Mouse (Mus musculus): ENCODE measurements around the gene Serpinb7. TPM values are rescaled to one million over a fixed set of nuclear protein-coding genes. Genes with fewer than 3 reads are reported as not detected.

The Serpinb7 gene
- polyA plus RNA-seq (2014; fragmentation: Nextera tagmentation; extraction: Ambion mirVana), result not detected in 2 replicates

DNA sequence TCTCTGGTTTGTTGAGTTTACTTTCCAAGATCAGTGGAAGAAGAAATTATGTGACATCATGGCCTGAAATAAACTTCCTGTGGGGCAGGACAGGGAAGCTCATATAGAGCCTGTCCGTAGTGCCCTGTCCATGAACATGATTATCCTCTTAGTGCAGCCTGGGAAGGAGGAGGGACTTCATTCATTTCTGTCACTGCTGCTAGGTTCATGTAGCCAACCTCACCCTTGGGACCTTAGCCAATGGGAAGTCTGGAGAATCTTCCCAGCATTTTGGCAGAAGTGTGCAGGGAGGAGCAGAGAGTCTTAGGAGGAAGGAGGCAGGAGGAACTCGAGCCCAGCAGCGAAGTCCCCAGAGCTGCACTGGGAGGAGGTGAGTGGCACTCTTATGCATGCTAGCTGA lies at the start of gene Serpinb7:
TSS of gene Serpinb7 (plus strand) at position 301 of the 400 bp plus-strand sequence.
- Histone ChIP-seq H3K4me1 (ENCODE audit: control insufficient read depth, insufficient read depth, low read length) (no peaks in the 10 kb centered on the region), H3K4me3 (replicated peaks; ENCODE audit: low read depth, low read length) (no peak within 1 kb of the TSS), H3K9ac (replicated peaks; ENCODE audit: low read length) (no peak within 1 kb of the TSS), H3K27me3 (ENCODE audit: control insufficient read depth, insufficient read depth, low read length) (no peaks in the 10 kb centered on the region), H3K9me3 (ENCODE audit: control insufficient read depth, low read length) (no peaks in the 10 kb centered on the region), H3K27ac (replicated peaks; ENCODE audit: low read depth, low read length) (no peak within 1 kb of the TSS), H3K36me3 (ENCODE audit: control insufficient read depth, insufficient read depth, low read length) (no peaks in the 10 kb centered on the region), H3K4me2 (ENCODE audit: low read length) (no peak within 1 kb of the TSS)
- ATAC-seq (ENCODE audit: low FRiP score, low TSS enrichment), result no peak
- DNase-seq, result no peak
- whole genome bisulfite sequencing, result 87% methylated on average over 3 of the region's 3 CpGs

DNA sequence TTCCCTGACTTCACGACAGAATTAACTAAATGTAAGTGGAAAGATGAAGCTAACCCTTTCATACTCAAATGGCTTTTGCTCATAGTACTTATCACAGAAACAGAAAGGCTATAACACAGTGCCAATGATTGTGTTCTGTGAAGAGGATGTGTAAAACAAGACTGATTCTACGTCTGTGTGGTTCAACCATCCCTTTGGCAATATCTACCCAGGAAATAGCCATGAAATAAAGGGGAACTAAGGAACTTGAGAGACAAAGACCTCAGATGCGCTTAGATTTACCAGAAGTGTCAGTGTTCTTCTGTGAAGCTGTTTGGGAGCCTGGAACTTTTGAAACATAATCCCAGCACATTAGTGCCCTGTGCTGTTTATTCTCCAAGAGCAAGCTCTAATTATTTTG lies 49.1 kb upstream of the Serpinb7 start:
- WGBS, result 62% methylated on average over 3 of the region's 3 CpGs
- Histone ChIP-seq H3K4me2 (ENCODE audit: low read length) (no peak overlapping the region), H3K9ac (replicated peaks; ENCODE audit: low read length) (no peak overlapping the region), H3K4me3 (replicated peaks; ENCODE audit: low read depth, low read length) (no peak overlapping the region), H3K27ac (replicated peaks; ENCODE audit: low read depth, low read length) (no peak overlapping the region), H3K36me3 (ENCODE audit: control insufficient read depth, insufficient read depth, low read length) (no peaks in the 10 kb centered on the region), H3K9me3 (ENCODE audit: control insufficient read depth, low read length) (no peaks in the 10 kb centered on the region), H3K27me3 (ENCODE audit: control insufficient read depth, insufficient read depth, low read length) (no peaks in the 10 kb centered on the region), H3K4me1 (ENCODE audit: control insufficient read depth, insufficient read depth, low read length) (no peaks in the 10 kb centered on the region)
- ATAC-seq (ENCODE audit: low FRiP score, low TSS enrichment) (no peak), DNase-seq (no peak)

DNA sequence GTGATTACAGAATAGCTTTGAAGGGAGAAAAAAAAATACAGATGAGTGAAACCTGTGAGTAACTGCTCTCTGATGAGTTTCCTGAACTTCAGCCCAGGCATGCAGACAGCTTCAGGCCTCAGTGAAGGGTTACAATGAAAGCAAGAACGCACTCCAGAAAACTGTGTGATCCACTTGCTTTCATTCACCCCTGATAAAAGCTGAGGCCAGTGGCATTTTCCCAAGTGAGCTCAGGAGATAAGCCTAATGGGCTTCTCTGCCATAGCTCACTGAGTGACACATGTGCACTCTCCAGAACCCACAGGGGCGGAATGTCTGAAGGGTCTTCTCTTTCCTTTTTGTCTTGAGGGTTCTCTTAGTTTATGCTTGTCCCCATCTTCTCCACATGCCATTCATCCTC lies 48.3 kb upstream of the Serpinb7 start:
- 83% methylated on average over 2 of the region's 2 CpGs for WGBS
- no peaks in the 10 kb centered on the region for H3K4me1 ChIP-seq (ENCODE audit: control insufficient read depth, insufficient read depth, low read length)
- H3K27ac ChIP-seq (replicated peaks; ENCODE audit: low read depth, low read length), result no peak overlapping the region
- ATAC-seq (ENCODE audit: low FRiP score, low TSS enrichment), result no peak
- DNase-seq, result no peak
- no peak overlapping the region for H3K4me3 ChIP-seq (replicated peaks; ENCODE audit: low read depth, low read length)
- no peaks in the 10 kb centered on the region for H3K9me3 ChIP-seq (ENCODE audit: control insufficient read depth, low read length)
- H3K4me2 ChIP-seq (ENCODE audit: low read length), result no peak overlapping the region
- no peaks in the 10 kb centered on the region for H3K36me3 ChIP-seq (ENCODE audit: control insufficient read depth, insufficient read depth, low read length)
- no peaks in the 10 kb centered on the region for H3K27me3 ChIP-seq (ENCODE audit: control insufficient read depth, insufficient read depth, low read length)
- H3K9ac ChIP-seq (replicated peaks; ENCODE audit: low read length), result no peak overlapping the region

DNA sequence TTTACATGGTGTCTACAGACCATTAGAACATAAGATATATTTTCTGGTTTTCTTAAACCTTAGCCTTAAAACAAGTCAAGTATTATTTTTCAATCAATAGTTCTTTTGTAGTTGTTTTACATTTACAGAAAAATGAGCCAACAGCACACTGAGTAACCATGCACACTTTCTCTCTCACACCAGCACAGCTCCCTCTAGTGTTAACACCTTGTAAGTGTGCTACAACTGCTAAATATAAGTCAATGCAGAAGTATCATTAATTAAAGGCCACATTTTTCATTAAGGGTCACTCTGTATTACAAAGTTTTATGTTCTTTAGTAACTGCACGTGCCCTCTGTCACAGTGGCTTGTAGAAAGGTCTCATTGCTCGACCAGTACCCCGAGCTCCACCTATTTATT lies 46.4 kb upstream of the Serpinb7 start:
- no peaks in the 10 kb centered on the region for H3K9me3 ChIP-seq (ENCODE audit: control insufficient read depth, low read length)
- no peak for ATAC-seq (ENCODE audit: low FRiP score, low TSS enrichment)
- H3K27ac ChIP-seq (replicated peaks; ENCODE audit: low read depth, low read length), result no peak overlapping the region
- H3K4me2 ChIP-seq (ENCODE audit: low read length), result no peak overlapping the region
- no peaks in the 10 kb centered on the region for H3K36me3 ChIP-seq (ENCODE audit: control insufficient read depth, insufficient read depth, low read length)
- H3K4me1 ChIP-seq (ENCODE audit: control insufficient read depth, insufficient read depth, low read length), result no peaks in the 10 kb centered on the region
- no peak for DNase-seq
- H3K4me3 ChIP-seq (replicated peaks; ENCODE audit: low read depth, low read length), result no peak overlapping the region
- H3K9ac ChIP-seq (replicated peaks; ENCODE audit: low read length), result no peak overlapping the region
- WGBS, result 40% methylated on average over 3 of the region's 3 CpGs
- H3K27me3 ChIP-seq (ENCODE audit: control insufficient read depth, insufficient read depth, low read length), result no peaks in the 10 kb centered on the region

DNA sequence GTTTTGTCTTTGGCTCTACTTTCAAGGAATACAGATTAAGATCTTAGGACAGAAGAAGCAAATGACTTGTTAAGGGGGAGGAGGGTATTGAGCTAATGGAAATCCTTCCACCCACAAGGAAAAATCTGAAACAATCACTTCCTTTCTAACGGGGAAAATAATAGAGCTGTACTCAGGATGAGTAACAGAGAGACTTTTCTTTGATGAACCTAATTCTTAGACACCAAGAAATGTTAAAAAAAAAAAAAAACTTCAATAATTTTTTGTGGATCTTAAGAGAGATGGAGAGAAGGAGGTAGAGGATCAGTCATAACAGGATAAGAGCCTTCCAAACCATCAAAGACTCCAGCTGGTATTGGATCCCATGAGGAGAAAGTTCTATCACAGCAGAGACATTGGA lies 38.6 kb upstream of the Serpinb7 start, which contains the start of gene Serpinb11:
TSS of gene Serpinb11 (plus strand) at position 301 of the 400 bp plus-strand sequence.
- no peak within 1 kb of the TSS for H3K27ac ChIP-seq (replicated peaks; ENCODE audit: low read depth, low read length)
- no peaks in the 10 kb centered on the region for H3K27me3 ChIP-seq (ENCODE audit: control insufficient read depth, insufficient read depth, low read length)
- no peak within 1 kb of the TSS for H3K9ac ChIP-seq (replicated peaks; ENCODE audit: low read length)
- DNase-seq (no peak), ATAC-seq (ENCODE audit: low FRiP score, low TSS enrichment) (no peak)
- H3K4me3 ChIP-seq (replicated peaks; ENCODE audit: low read depth, low read length), result no peak within 1 kb of the TSS
- no peak within 1 kb of the TSS for H3K4me2 ChIP-seq (ENCODE audit: low read length)
- WGBS, result 69% methylated on average over 1 of the region's 1 CpGs
- H3K36me3 ChIP-seq (ENCODE audit: control insufficient read depth, insufficient read depth, low read length), result no peaks in the 10 kb centered on the region
- H3K9me3 ChIP-seq (ENCODE audit: control insufficient read depth, low read length), result no peaks in the 10 kb centered on the region
- no peaks in the 10 kb centered on the region for H3K4me1 ChIP-seq (ENCODE audit: control insufficient read depth, insufficient read depth, low read length)

DNA sequence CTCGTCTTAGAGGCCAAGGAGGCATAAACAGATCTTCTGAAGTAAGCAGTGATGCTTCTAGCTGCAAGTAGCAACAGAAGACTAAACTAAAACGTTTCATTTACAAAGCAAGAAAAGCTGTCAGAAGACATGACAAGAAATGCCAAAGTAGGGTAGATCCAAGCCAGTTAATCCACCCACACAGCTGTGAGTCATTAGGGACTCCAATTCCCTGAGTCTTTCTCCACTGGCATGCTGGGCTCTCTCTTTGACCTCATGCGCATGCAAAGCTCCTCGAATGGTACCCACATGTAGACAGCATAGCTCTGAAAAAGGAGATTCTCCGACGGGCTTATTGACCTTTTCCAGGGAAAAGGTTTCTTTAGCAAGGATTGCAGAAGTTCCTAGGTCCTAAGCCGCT lies 33.5 kb upstream of the Serpinb7 start:
- no peaks in the 10 kb centered on the region for H3K9me3 ChIP-seq (ENCODE audit: control insufficient read depth, low read length)
- ATAC-seq (ENCODE audit: low FRiP score, low TSS enrichment), result no peak
- 65% methylated on average over 7 of the region's 7 CpGs for whole genome bisulfite sequencing

DNA sequence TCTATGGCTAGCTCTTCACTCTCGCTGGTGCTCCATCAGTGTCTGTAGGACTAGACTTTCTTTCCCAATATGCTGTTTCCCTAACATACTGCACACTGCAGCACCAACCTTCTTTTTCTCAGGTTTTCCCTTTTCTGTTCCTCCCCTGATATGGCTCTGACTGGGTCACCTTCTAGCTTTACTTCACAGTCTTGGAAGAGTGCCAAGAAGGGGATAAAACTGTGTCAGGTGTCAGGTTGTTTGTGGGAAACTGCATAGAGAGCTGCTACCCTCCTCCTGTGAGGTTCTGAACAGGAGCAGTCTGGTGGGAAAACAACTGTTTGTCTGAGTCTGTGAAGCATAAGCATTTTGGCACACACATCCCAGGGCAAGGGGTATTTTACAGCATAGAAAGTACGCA lies 30.5 kb upstream of the Serpinb7 start:
- H3K36me3 ChIP-seq (ENCODE audit: control insufficient read depth, insufficient read depth, low read length), result no peaks in the 10 kb centered on the region
- 81% methylated on average over 2 of the region's 2 CpGs for WGBS
- H3K27ac ChIP-seq (replicated peaks; ENCODE audit: low read depth, low read length), result no peak overlapping the region
- H3K4me3 ChIP-seq (replicated peaks; ENCODE audit: low read depth, low read length), result no peak overlapping the region
- no peaks in the 10 kb centered on the region for H3K27me3 ChIP-seq (ENCODE audit: control insufficient read depth, insufficient read depth, low read length)
- H3K9me3 ChIP-seq (ENCODE audit: control insufficient read depth, low read length), result no peaks in the 10 kb centered on the region
- no peak overlapping the region for H3K9ac ChIP-seq (replicated peaks; ENCODE audit: low read length)
- DNase-seq (no peak), ATAC-seq (ENCODE audit: low FRiP score, low TSS enrichment) (no peak)
- H3K4me2 ChIP-seq (ENCODE audit: low read length), result no peak overlapping the region
- no peaks in the 10 kb centered on the region for H3K4me1 ChIP-seq (ENCODE audit: control insufficient read depth, insufficient read depth, low read length)

More for the DNA sequence above, 33.5 kb upstream of the Serpinb7 start:
- Histone ChIP-seq H3K27ac (replicated peaks; ENCODE audit: low read depth, low read length) (no peak overlapping the region), H3K36me3 (ENCODE audit: control insufficient read depth, insufficient read depth, low read length) (no peaks in the 10 kb centered on the region), H3K4me3 (replicated peaks; ENCODE audit: low read depth, low read length) (no peak overlapping the region), H3K27me3 (ENCODE audit: control insufficient read depth, insufficient read depth, low read length) (no peaks in the 10 kb centered on the region), H3K4me2 (ENCODE audit: low read length) (no peak overlapping the region), H3K9ac (replicated peaks; ENCODE audit: low read length) (no peak overlapping the region), H3K4me1 (ENCODE audit: control insufficient read depth, insufficient read depth, low read length) (no peaks in the 10 kb centered on the region)
- DNase-seq, result no peak

DNA sequence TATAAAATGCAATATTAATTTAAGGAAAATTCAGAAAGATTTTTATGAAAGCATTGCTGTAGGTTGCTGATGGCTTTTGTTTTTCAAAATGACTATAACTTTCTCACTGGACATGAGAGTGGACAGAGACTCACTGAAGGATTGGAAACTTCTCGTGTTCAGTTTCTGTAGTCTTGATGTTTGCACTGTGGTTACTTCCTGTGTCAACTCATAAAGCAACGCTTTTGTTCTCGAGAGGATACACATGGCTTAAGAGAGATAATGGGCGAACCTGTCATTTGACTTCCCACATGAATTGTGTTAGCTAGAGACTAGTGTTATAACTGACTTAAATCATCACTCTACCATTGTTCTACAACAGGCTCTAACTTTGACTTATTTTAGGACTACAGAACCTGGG lies 22.5 kb upstream of the Serpinb7 start:
- Histone ChIP-seq H3K4me2 (ENCODE audit: low read length) (no peak overlapping the region), H3K27me3 (ENCODE audit: control insufficient read depth, insufficient read depth, low read length) (no peaks in the 10 kb centered on the region), H3K36me3 (ENCODE audit: control insufficient read depth, insufficient read depth, low read length) (no peaks in the 10 kb centered on the region), H3K9ac (replicated peaks; ENCODE audit: low read length) (no peak overlapping the region), H3K9me3 (ENCODE audit: control insufficient read depth, low read length) (no peaks in the 10 kb centered on the region), H3K4me3 (replicated peaks; ENCODE audit: low read depth, low read length) (no peak overlapping the region), H3K4me1 (ENCODE audit: control insufficient read depth, insufficient read depth, low read length) (no peaks in the 10 kb centered on the region), H3K27ac (replicated peaks; ENCODE audit: low read depth, low read length) (no peak overlapping the region)
- ATAC-seq (ENCODE audit: low FRiP score, low TSS enrichment), result no peak
- 83% methylated on average over 4 of the region's 4 CpGs for WGBS
- DNase-seq, result no peak

DNA sequence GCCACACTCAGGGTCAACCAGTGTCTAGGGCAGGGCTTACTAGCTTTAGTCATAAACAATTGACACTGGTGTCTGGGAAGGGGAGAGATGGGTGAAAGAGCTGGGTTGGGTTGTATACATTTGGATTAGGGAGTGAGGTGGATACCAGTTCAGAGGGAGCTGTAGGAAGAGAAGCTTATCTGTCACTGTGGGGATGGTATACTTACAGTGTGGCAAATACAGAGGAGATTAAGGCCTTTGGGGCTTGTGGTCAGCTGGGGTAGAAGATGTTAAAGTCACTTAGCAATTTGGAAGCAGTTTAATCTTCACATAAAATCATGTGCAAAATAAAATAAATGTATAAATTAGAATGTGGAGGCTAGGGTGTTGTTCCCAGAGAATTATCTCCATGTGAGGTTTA lies 21.1 kb upstream of the Serpinb7 start:
- H3K9ac ChIP-seq (replicated peaks; ENCODE audit: low read length), result no peak overlapping the region
- no peak overlapping the region for H3K4me2 ChIP-seq (ENCODE audit: low read length)
- no peaks in the 10 kb centered on the region for H3K9me3 ChIP-seq (ENCODE audit: control insufficient read depth, low read length)
- no peak overlapping the region for H3K27ac ChIP-seq (replicated peaks; ENCODE audit: low read depth, low read length)
- no peaks in the 10 kb centered on the region for H3K4me1 ChIP-seq (ENCODE audit: control insufficient read depth, insufficient read depth, low read length)
- ATAC-seq (ENCODE audit: low FRiP score, low TSS enrichment), result no peak
- DNase-seq, result no peak
- no peak overlapping the region for H3K4me3 ChIP-seq (replicated peaks; ENCODE audit: low read depth, low read length)
- H3K36me3 ChIP-seq (ENCODE audit: control insufficient read depth, insufficient read depth, low read length), result no peaks in the 10 kb centered on the region
- no peaks in the 10 kb centered on the region for H3K27me3 ChIP-seq (ENCODE audit: control insufficient read depth, insufficient read depth, low read length)
